Mouse (Mus musculus) ES-Bruce4 (cell line): ENCODE data around the gene Olfr161.
"Not testable (repeated sequence)": the region's sequence is repeated elsewhere in the genome, so short reads cannot be mapped to it uniquely, and the experiment has no call there.

Experiments used
- CTCF ChIP-seq: IDR thresholded peaks from one replicate; pipeline ENCODE4 v1.8.1; 2011; ENCODE audit warnings: low read depth, low read length
- POLR2A ChIP-seq: IDR thresholded peaks from one replicate; pipeline ENCODE4 v1.8.1; 2011; ENCODE audit warnings: low read length; ENCODE audit not compliant: insufficient read depth

DNA sequence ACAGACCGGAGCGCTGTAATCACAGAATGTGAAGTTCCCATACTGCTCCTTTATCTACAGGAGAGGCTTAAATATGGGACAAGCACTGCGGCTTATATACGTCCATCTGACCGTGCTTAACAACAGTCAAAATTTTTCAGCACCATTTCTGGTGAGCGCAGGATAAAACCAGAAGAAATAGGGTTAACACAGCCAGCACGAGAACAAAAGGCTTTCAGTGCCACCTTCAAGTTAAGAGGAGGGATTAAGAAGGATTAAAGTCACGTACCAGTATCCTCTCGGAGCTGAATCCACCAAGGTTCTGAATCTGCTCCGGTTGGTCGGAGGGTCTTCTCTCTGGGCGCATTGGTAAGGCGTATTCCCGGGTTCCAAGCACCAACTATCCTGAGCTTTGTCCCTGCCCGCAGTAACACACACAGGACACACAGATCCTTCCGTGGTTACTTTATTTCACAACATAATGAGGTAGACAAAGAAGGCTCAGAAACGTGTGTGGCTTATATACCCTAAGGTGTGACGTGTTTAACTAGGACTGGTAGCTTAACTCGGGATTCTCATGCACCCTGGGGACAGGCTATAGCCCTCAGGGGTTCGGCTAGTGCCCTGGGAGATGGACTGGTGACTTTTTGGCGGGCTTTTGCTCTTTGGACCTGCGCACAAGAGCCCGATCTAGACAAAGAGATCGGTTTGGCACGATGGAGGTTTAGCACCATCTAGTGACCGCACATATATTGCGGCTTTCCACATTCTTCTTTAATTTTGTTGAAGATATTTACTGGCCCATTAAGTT lies 41.9 kb downstream of the Olfr161 start:
- TF ChIP-seq POLR2A, CTCF: not testable (repeated sequence)
